Mouse (Mus musculus): ENCODE data around the gene Mdga2. TPM values are rescaled to one million over a fixed set of nuclear protein-coding genes. Genes with fewer than 3 reads are reported as not detected.

Mdga2 gene
- polyA plus RNA-seq, 1 experiment from 2014 or later, result 36.2 TPM

- H3K9ac ChIP-seq (replicated peaks), result no peak overlapping the region
- H3K4me1 ChIP-seq, result 0 out of 2 replicates have a peak, but pooled peaks cover 2% of the 10 kb centered on the region
- WGBS, result 90% methylated on average over 4 of the region's 4 CpGs
- no peaks in the 10 kb centered on the region for H3K9me3 ChIP-seq (replicated peaks)
- no peak overlapping the region for H3K27ac ChIP-seq (replicated peaks)
- H3K4me3 ChIP-seq (replicated peaks), result no peak overlapping the region
- no peak overlapping the region for H3K4me2 ChIP-seq
- ATAC-seq (ENCODE audit: low FRiP score), result no peak
- H3K27me3 ChIP-seq (replicated peaks), result no peaks in the 10 kb centered on the region
- H3K36me3 ChIP-seq, result no peaks in the 10 kb centered on the region
These were observed 180.5 kb downstream of the Mdga2 start for GRCm38 (mm10) chr12:67041865-67042264.

- Histone ChIP-seq H3K4me2 (no peak overlapping the region), H3K9ac (replicated peaks) (no peak overlapping the region), H3K27ac (replicated peaks) (no peak overlapping the region), H3K36me3 (no peaks in the 10 kb centered on the region), H3K4me3 (replicated peaks) (no peak overlapping the region), H3K9me3 (replicated peaks) (no peaks in the 10 kb centered on the region), H3K27me3 (replicated peaks) (no peaks in the 10 kb centered on the region), H3K4me1 (no peaks in the 10 kb centered on the region)
- 77% methylated on average over 15 of the region's 15 CpGs for WGBS
- no peak for ATAC-seq (ENCODE audit: low FRiP score)
These were observed 186.7 kb downstream of the Mdga2 start for GRCm38 (mm10) chr12:67035509-67036261.

DNA sequence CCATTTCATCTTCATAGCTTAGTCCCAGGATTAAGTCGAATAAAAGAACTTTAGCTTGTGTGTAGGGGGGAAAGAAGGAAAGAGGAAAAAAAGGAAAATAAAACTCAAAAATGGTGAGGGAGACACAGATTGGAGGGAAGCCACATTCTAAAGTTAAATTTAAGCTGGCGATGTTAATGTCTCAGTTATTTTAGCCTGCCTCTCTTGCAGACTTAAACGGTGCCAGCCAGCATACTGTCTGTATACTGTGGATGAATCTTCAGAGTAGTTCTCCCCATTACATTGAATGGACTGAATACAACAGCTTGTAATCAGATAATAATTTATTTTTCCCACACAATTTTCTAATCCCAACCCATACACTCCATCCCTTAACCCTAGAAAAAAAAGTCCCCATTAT, 205.2 kb downstream of the Mdga2 start:
- WGBS, result 92% methylated on average over 3 of the region's 3 CpGs
- no peaks in the 10 kb centered on the region for H3K36me3 ChIP-seq
- no peak for ATAC-seq (ENCODE audit: low FRiP score)

GRCm38 (mm10) chr12:67011368-67011767, 211.0 kb downstream of the Mdga2 start:
- Histone ChIP-seq H3K4me2 (no peak overlapping the region), H3K27me3 (replicated peaks) (no peaks in the 10 kb centered on the region), H3K36me3 (no peaks in the 10 kb centered on the region), H3K9ac (replicated peaks) (no peak overlapping the region), H3K4me3 (replicated peaks) (no peak overlapping the region), H3K9me3 (replicated peaks) (no peaks in the 10 kb centered on the region), H3K4me1 (peaks cover 5% of the 10 kb centered on the region; the same call in 1 of the 2 replicates), H3K27ac (replicated peaks) (no peak overlapping the region)
- WGBS, result 53% methylated on average over 4 of the region's 4 CpGs
- peak; percentile 31; the same call in 1 of the 2 replicates for ATAC-seq (ENCODE audit: low FRiP score)

More for the DNA sequence above, 205.2 kb downstream of the Mdga2 start:
- Histone ChIP-seq H3K9ac (replicated peaks) (no peak overlapping the region), H3K27me3 (replicated peaks) (no peaks in the 10 kb centered on the region), H3K27ac (replicated peaks) (no peak overlapping the region), H3K4me2 (no peak overlapping the region), H3K4me3 (replicated peaks) (no peak overlapping the region), H3K9me3 (replicated peaks) (no peaks in the 10 kb centered on the region), H3K4me1 (no peaks in the 10 kb centered on the region)

DNA sequence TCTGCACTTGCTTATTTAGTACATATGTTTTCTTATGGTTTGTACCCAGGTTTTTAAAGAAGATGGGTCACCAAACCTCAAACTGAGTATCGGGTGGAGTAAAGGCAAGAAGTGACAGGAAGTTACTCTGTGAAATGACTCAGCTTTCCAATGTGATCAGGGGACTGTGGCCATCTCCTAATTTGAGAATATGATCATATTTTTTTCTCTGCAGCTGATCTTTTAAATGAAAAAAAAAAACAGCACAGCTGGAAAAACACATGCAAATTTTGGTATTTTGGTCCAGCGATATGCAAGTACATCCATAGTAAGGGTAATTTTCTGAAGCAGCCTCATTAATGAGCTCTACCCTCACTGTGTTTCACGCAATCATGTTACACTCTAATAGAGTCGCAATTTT, 212.0 kb downstream of the Mdga2 start:
- Histone ChIP-seq H3K4me1 (peaks cover 5% of the 10 kb centered on the region; the same call in 1 of the 2 replicates), H3K4me3 (replicated peaks) (no peak overlapping the region), H3K4me2 (no peak overlapping the region), H3K9ac (replicated peaks) (no peak overlapping the region), H3K27ac (replicated peaks) (no peak overlapping the region), H3K27me3 (replicated peaks) (no peaks in the 10 kb centered on the region), H3K36me3 (no peaks in the 10 kb centered on the region), H3K9me3 (replicated peaks) (no peaks in the 10 kb centered on the region)
- no peak for ATAC-seq (ENCODE audit: low FRiP score)
- 85% methylated on average over 4 of the region's 4 CpGs for WGBS

- H3K27ac ChIP-seq (replicated peaks), result no peak overlapping the region
- H3K27me3 ChIP-seq (replicated peaks), result no peaks in the 10 kb centered on the region
- WGBS, result 75% methylated on average over 3 of the region's 3 CpGs
- no peaks in the 10 kb centered on the region for H3K36me3 ChIP-seq
- no peak for ATAC-seq (ENCODE audit: low FRiP score)
- no peak overlapping the region for H3K9ac ChIP-seq (replicated peaks)
- H3K4me2 ChIP-seq, result no peak overlapping the region
- H3K4me1 ChIP-seq, result peaks cover 5% of the 10 kb centered on the region; the same call in 1 of the 2 replicates
- no peaks in the 10 kb centered on the region for H3K9me3 ChIP-seq (replicated peaks)
- H3K4me3 ChIP-seq (replicated peaks), result no peak overlapping the region
These were observed 213.2 kb downstream of the Mdga2 start for GRCm38 (mm10) chr12:67009191-67009590.

DNA sequence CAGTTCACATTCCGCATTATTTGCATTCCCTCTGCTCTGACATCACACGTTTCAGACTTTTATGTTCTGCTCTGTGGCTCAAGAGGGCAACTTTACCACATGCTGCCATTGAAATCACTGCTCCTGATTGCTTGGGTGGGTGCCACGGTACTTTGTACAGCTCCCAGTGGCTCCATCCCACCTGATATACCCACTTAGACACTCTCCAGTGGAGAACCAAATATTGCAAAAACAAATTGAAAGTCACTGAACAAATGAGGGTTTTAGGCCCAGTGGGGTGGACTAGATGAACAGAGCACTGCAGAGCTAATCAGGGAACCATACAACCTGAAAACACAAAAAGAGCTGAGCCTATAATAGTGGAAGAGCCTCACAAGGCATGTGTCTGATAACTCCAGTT, 268.2 kb downstream of the Mdga2 start:
- no peaks in the 10 kb centered on the region for H3K36me3 ChIP-seq
- H3K9ac ChIP-seq (replicated peaks), result no peak overlapping the region
- H3K4me1 ChIP-seq, result no peaks in the 10 kb centered on the region
- no peak overlapping the region; the same call in 1 of the 2 replicates for H3K27ac ChIP-seq (replicated peaks)
- H3K9me3 ChIP-seq (replicated peaks), result no peaks in the 10 kb centered on the region
- H3K4me2 ChIP-seq, result no peak overlapping the region
- 42% methylated on average over 3 of the region's 3 CpGs for WGBS
- H3K27me3 ChIP-seq (replicated peaks), result no peaks in the 10 kb centered on the region
- H3K4me3 ChIP-seq (replicated peaks), result no peak overlapping the region
- peak; percentile 74 for ATAC-seq (ENCODE audit: low FRiP score)

DNA sequence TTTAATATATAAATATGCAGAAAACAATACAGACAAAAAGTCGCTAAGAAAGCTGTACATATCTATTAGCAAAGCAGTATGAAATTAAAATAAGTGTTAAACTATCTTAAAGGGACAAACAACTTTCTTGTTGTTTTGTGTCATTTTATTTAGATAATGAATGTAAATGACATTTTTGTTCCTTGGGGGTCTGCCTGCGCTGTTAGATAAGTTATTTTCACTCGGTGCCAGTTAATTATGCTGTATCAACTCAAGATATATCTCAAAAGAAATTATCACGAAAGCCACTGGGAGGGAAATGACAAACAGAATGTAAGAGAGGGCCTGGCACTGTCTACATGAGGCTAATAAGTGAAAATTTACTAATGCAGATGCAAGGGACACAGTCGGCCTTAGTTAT, 306.6 kb downstream of the Mdga2 start:
- ATAC-seq (ENCODE audit: low FRiP score), result no peak
- Histone ChIP-seq H3K9ac (replicated peaks) (no peak overlapping the region), H3K9me3 (replicated peaks) (no peaks in the 10 kb centered on the region), H3K27ac (replicated peaks) (no peak overlapping the region), H3K4me1 (no peaks in the 10 kb centered on the region), H3K4me2 (no peak overlapping the region), H3K27me3 (replicated peaks) (no peaks in the 10 kb centered on the region), H3K36me3 (no peaks in the 10 kb centered on the region), H3K4me3 (replicated peaks) (no peak overlapping the region)
- 82% methylated on average over 5 of the region's 5 CpGs for WGBS

DNA sequence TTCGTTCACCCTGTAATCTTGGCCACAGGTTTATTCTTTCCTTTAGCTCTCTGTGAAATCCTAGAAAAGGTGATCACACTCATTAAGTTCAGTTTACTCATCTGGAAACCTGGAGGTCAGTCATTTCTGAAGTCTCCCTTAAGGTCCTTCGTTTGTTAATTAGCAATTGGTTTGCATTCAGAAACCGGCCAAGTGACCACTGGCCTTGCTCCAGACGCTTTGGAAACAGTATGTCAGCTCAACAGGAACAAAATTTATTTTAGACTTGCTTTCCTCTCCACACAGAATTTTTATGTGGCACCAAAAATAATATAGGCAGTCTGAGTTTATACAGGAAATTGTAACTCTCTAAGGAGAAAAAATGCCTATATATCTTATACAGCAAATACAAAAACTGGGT, 323.0 kb downstream of the Mdga2 start:
- 76% methylated on average over 4 of the region's 4 CpGs for WGBS
- no peak overlapping the region for H3K4me2 ChIP-seq
- H3K4me3 ChIP-seq (replicated peaks), result no peak overlapping the region
- H3K27me3 ChIP-seq (replicated peaks), result no peaks in the 10 kb centered on the region
- H3K4me1 ChIP-seq, result no peaks in the 10 kb centered on the region
- no peaks in the 10 kb centered on the region for H3K36me3 ChIP-seq
- no peak overlapping the region for H3K9ac ChIP-seq (replicated peaks)
- no peaks in the 10 kb centered on the region for H3K9me3 ChIP-seq (replicated peaks)
- H3K27ac ChIP-seq (replicated peaks), result no peak overlapping the region
- ATAC-seq (ENCODE audit: low FRiP score), result no peak

- no peaks in the 10 kb centered on the region for H3K36me3 ChIP-seq
- no peaks in the 10 kb centered on the region for H3K4me1 ChIP-seq
- no peak overlapping the region for H3K27ac ChIP-seq (replicated peaks)
- H3K4me3 ChIP-seq (replicated peaks), result no peak overlapping the region
- no peaks in the 10 kb centered on the region for H3K9me3 ChIP-seq (replicated peaks)
- ATAC-seq (ENCODE audit: low FRiP score), result no peak
- no peak overlapping the region for H3K4me2 ChIP-seq
- no peaks in the 10 kb centered on the region for H3K27me3 ChIP-seq (replicated peaks)
- 94% methylated on average over 3 of the region's 3 CpGs for WGBS
- no peak overlapping the region for H3K9ac ChIP-seq (replicated peaks)
These were observed 325.6 kb downstream of the Mdga2 start for GRCm38 (mm10) chr12:66896790-66897189.

DNA sequence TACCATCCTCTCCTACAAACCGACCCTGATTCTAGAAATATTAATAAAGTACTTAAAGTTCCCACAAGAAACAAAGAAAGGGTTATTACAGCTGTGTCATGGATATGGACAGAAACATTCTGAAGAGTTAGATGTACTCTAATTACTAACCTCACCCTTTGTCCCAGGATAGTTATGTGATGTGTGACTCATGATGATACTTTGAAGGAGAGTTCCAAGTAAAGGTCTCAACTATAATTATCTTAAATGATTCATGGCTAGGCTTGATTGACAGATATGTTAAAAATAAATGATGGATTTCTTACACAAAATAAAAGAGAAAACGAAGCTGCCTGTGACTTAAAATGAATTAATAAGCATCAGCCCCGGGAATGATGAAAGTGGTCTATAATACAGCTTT, 332.1 kb downstream of the Mdga2 start:
- H3K4me2 ChIP-seq, result no peak overlapping the region
- H3K4me1 ChIP-seq, result peaks cover 6% of the 10 kb centered on the region; the same call in 1 of the 2 replicates
- no peak overlapping the region for H3K27ac ChIP-seq (replicated peaks)
- H3K9ac ChIP-seq (replicated peaks), result no peak overlapping the region
- H3K27me3 ChIP-seq (replicated peaks), result no peaks in the 10 kb centered on the region
- H3K9me3 ChIP-seq (replicated peaks), result no peaks in the 10 kb centered on the region
- H3K36me3 ChIP-seq, result no peaks in the 10 kb centered on the region
- ATAC-seq (ENCODE audit: low FRiP score), result no peak
- H3K4me3 ChIP-seq (replicated peaks), result no peak overlapping the region
- WGBS, result 86% methylated on average over 3 of the region's 3 CpGs

- Histone ChIP-seq H3K9me3 (replicated peaks) (no peaks in the 10 kb centered on the region), H3K27ac (replicated peaks) (no peak overlapping the region)
- WGBS, result 66% methylated on average over 3 of the region's 3 CpGs
These were observed 333.1 kb downstream of the Mdga2 start for GRCm38 (mm10) chr12:66889276-66889675.

More at GRCm38 (mm10) chr12:66889276-66889675, 333.1 kb downstream of the Mdga2 start:
- Histone ChIP-seq H3K27me3 (replicated peaks) (no peaks in the 10 kb centered on the region), H3K4me3 (replicated peaks) (no peak overlapping the region), H3K36me3 (no peaks in the 10 kb centered on the region), H3K4me2 (no peak overlapping the region), H3K4me1 (peaks cover 6% of the 10 kb centered on the region; the same call in 1 of the 2 replicates), H3K9ac (replicated peaks) (no peak overlapping the region)
- ATAC-seq (ENCODE audit: low FRiP score), result no peak
